Mouse (Mus musculus) liver, adult 2 months (tissue): ENCODE results near the gene Kctd4.

ENCODE experiments used
- CTCF ChIP-seq: fragments of 200-500 bp; IDR thresholded peaks from 2 replicates; pipeline ENCODE4 v1.5.1; 2011; ENCODE audit warnings: low read depth, low read length, control low read depth
- POLR2A ChIP-seq: fragments of 200-500 bp; IDR thresholded peaks from 2 replicates; pipeline ENCODE4 v1.6.1; 2011; ENCODE audit warnings: low read length, control low read depth; ENCODE audit not compliant: insufficient read depth; ENCODE audit errors: extremely low read depth

DNA sequence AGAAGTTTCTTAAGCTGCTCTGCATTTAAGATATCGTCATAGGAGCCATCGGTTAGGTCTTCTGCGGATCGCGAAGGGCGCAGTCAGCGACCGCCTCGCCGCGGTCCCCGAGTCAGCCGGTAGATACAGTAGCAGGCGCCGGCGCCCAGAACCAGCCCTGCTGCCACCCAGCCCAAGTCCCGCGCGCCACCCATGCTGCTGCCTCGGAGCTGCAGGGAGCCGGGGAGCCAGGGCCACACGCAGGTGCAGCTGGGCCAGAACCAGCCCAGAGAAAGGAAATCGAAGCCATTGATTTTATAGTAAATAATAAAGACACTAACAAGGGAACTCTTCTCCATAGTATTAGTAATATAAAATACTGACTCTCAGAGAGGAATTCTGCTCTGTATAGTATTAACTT is 23.5 kb upstream of the Kctd4 start:
- TF ChIP-seq CTCF (no peak), POLR2A (no peak)
